ENCODE assay signal across 8 mouse cellular contexts in genomic region chr1:182461261-182461660, GRCm38 (mm10). TPM values are rescaled to one million over a fixed set of nuclear protein-coding genes. Genes with fewer than 3 reads are reported as not detected.
DNase-seq lines count a peak whose midpoint lies in the region; ATAC-seq lines count a peak whose summit lies in the region.

No protein-coding gene starts in this region.

- H3K36me3 ChIP-seq in embryonic facial prominence, embryonic 11.5 days (replicated peaks; ENCODE audit: control insufficient read depth, insufficient read depth, low read depth, low read length): no peaks in the 10 kb centered on the region; the same call in 1 of the 2 replicates
- H3K36me3 ChIP-seq in embryonic facial prominence, embryonic 10.5 days (replicated peaks): peaks cover 63% of the 10 kb centered on the region
- H3K36me3 ChIP-seq in stomach, embryonic 16.5 days (ENCODE audit: control insufficient read depth, insufficient read depth, low read length): no peaks in the 10 kb centered on the region

- no peak overlapping the region for H3K9ac ChIP-seq in embryonic facial prominence, embryonic 11.5 days (replicated peaks; ENCODE audit: low read length)
- H3K9ac ChIP-seq in stomach, embryonic 16.5 days (ENCODE audit: low read length): no peak overlapping the region; the same call in 1 of the 2 replicates

- 0 out of 2 replicates have a peak overlapping the region, but pooled peaks have one; percentile 20 for H3K27ac ChIP-seq in embryonic facial prominence, embryonic 11.5 days (replicated peaks; ENCODE audit: low read depth, low read length)
- no peak overlapping the region for H3K27ac ChIP-seq in embryonic facial prominence, embryonic 10.5 days (replicated peaks)
- peak overlapping the region; percentile 92 for H3K27ac ChIP-seq in stomach, embryonic 16.5 days (ENCODE audit: low read length)

- H3K9me3 ChIP-seq in embryonic facial prominence, embryonic 11.5 days (replicated peaks; ENCODE audit: control insufficient read depth, low read length): no peaks in the 10 kb centered on the region
- H3K9me3 ChIP-seq in embryonic facial prominence, embryonic 10.5 days: no peaks in the 10 kb centered on the region
- no peaks in the 10 kb centered on the region for H3K9me3 ChIP-seq in stomach, embryonic 16.5 days (replicated peaks; ENCODE audit: control insufficient read depth, low read length)

- ATAC-seq in embryonic facial prominence, embryonic 11.5 days (replicated peaks; ENCODE audit: insufficient number of reproducible peaks, low FRiP score, low TSS enrichment, low read depth): no peak
- ATAC-seq in stomach, embryonic 16.5 days (ENCODE audit: insufficient read depth, low FRiP score): 0 out of 2 replicates have a peak, but pooled peaks have one; percentile 39
- ATAC-seq in activated CD4-positive, CD25-positive, alpha-beta regulatory T cell, adult 4 months: no peak

- no peak for DNase-seq in embryonic facial prominence, embryonic 11.5 days (ENCODE audit: low spot score)
- no peak for DNase-seq in embryonic facial prominence, embryonic 10.5 days (ENCODE audit: low spot score)
- DNase-seq in adipocyte (ENCODE audit: low spot score): peak; percentile 79
- peak; percentile 27 for DNase-seq in heart, postnatal 25 days (ENCODE audit: low spot score)
- peak; percentile 38 to 53 for DNase-seq in lung, adult 18-20 months
- no peak for DNase-seq in yolk sac, embryonic 10.5 days (ENCODE audit: low spot score)

- no peak overlapping the region for H3K4me3 ChIP-seq in embryonic facial prominence, embryonic 11.5 days (ENCODE audit: low read depth, low read length)
- no peak overlapping the region for H3K4me3 ChIP-seq in embryonic facial prominence, embryonic 10.5 days
- no peak overlapping the region for H3K4me3 ChIP-seq in stomach, embryonic 16.5 days (replicated peaks; ENCODE audit: low read length)

- intact Hi-C loops in heart, postnatal 25 days (cut with DNase I): no loop called here

- no peaks in the 10 kb centered on the region for H3K27me3 ChIP-seq in embryonic facial prominence, embryonic 11.5 days (ENCODE audit: control insufficient read depth, insufficient read depth, low read length)
- no peaks in the 10 kb centered on the region for H3K27me3 ChIP-seq in embryonic facial prominence, embryonic 10.5 days (replicated peaks; ENCODE audit: low read depth, poor library complexity, severe bottlenecking)
- H3K27me3 ChIP-seq in stomach, embryonic 16.5 days (ENCODE audit: control insufficient read depth, insufficient read depth, low read length): no peaks in the 10 kb centered on the region

- WGBS in embryonic facial prominence, embryonic 11.5 days: 61% methylated on average over 7 of the region's 7 CpGs
- WGBS in embryonic facial prominence, embryonic 10.5 days: 66% methylated on average over 7 of the region's 7 CpGs
- 18% methylated on average over 7 of the region's 7 CpGs for WGBS in stomach, embryonic 16.5 days

- H3K4me2 ChIP-seq in embryonic facial prominence, embryonic 11.5 days (ENCODE audit: low read depth, low read length): no peak overlapping the region
- peak overlapping the region; percentile 28; the same call in 1 of the 2 replicates for H3K4me2 ChIP-seq in stomach, embryonic 16.5 days (ENCODE audit: low read depth, low read length)

- H3K4me1 ChIP-seq in embryonic facial prominence, embryonic 11.5 days (ENCODE audit: control insufficient read depth, insufficient read depth, low read length): no peaks in the 10 kb centered on the region
- 0 out of 2 replicates have a peak, but pooled peaks cover 13% of the 10 kb centered on the region for H3K4me1 ChIP-seq in embryonic facial prominence, embryonic 10.5 days
- H3K4me1 ChIP-seq in stomach, embryonic 16.5 days (ENCODE audit: control insufficient read depth, insufficient read depth, low read length): peaks cover 17% of the 10 kb centered on the region

RNA-seq across cellular contexts. Expression of gene Trp53bp2, which starts 52.3 kb away (rescaled TPM):
- 40.2 and 42.5 TPM in 2 replicates for polyA plus RNA-seq in embryonic facial prominence, embryonic 11.5 days (2014; fragmentation: Nextera tagmentation; extraction: Ambion mirVana)
- polyA plus RNA-seq in embryonic facial prominence, embryonic 10.5 days (2016; fragmentation: Nextera tagmentation; extraction: Ambion mirVana): 34.1 and 35.6 TPM in 2 replicates
- total RNA-seq in heart, postnatal 25 days (2021): 10 to 100 TPM; 10.4 to 11.0 TPM
- 18.7 and 19.3 TPM in 2 replicates for polyA plus RNA-seq in stomach, embryonic 16.5 days (2015; fragmentation: Nextera tagmentation; extraction: Ambion mirVana)
- 1 to 10 TPM; 7.7 TPM for polyA plus RNA-seq in activated CD4-positive, CD25-positive, alpha-beta regulatory T cell, adult 4 months (2017; shearing (Covaris generic))

RNA-seq across cellular contexts. Expression of gene Capn2, which starts 56.1 kb away (rescaled TPM):
- 80.8 and 89.1 TPM in 2 replicates for polyA plus RNA-seq in embryonic facial prominence, embryonic 11.5 days (2014; fragmentation: Nextera tagmentation; extraction: Ambion mirVana)
- polyA plus RNA-seq in embryonic facial prominence, embryonic 10.5 days (2016; fragmentation: Nextera tagmentation; extraction: Ambion mirVana): 75.1 and 84.8 TPM in 2 replicates
- total RNA-seq in heart, postnatal 25 days (2021): 10 to 100 TPM; 63.3 to 73.1 TPM
- 127 and 139 TPM in 2 replicates for polyA plus RNA-seq in stomach, embryonic 16.5 days (2015; fragmentation: Nextera tagmentation; extraction: Ambion mirVana)
- polyA plus RNA-seq in activated CD4-positive, CD25-positive, alpha-beta regulatory T cell, adult 4 months (2017; shearing (Covaris generic)): 10 to 100 TPM; 44.3 to 47.1 TPM

Comparison
In these comparisons a context has a peak if more than half of its experiments do, and no peak if none do; other contexts are left out.
1. DNase-seq: peak in adipocyte (single experiment), heart, postnatal 25 days (single experiment) and lung, adult 18-20 months (2 of 2); none in embryonic facial prominence, embryonic 11.5 days (single experiment), embryonic facial prominence, embryonic 10.5 days (single experiment) and yolk sac, embryonic 10.5 days (single experiment).